Mouse (Mus musculus) embryonic facial prominence, embryonic 15.5 days (tissue): ENCODE data around the gene Mrpl18. TPM values are rescaled to one million over a fixed set of nuclear protein-coding genes. Genes with fewer than 3 reads are reported as not detected.
A peak's percentile ranks its signal among the peaks of the same experiment; 100 is the strongest.
"Not testable (repeated sequence)": the region's sequence is repeated elsewhere in the genome, so short reads cannot be mapped to it uniquely, and the experiment has no call there.

ENCODE experiments used
- ATAC-seq: fragments of 200-750 bp; cut with Nextera tagmentation; 2 replicates; pipeline ENCODE4 v1.8.0; 2017; ENCODE audit warnings: low read depth, moderate TSS enrichment; ENCODE audit not compliant: insufficient number of reproducible peaks, low FRiP score, low TSS enrichment
- H3K27ac ChIP-seq: fragments of 300-500 bp; sonication (generic); replicated peaks from 2 replicates; pipeline ENCODE4 v1.5.1; 2015; ENCODE audit warnings: mild to moderate bottlenecking, inconsistent platforms
- H3K27me3 ChIP-seq: fragments of 300-500 bp; sonication (generic); 2 replicates; pipeline ENCODE4 v1.6.1; 2015; ENCODE audit warnings: inconsistent platforms
- H3K36me3 ChIP-seq: fragments of 300-500 bp; sonication (generic); 2 replicates; pipeline ENCODE4 v1.6.1; 2015; ENCODE audit warnings: mild to moderate bottlenecking, inconsistent platforms
- H3K4me1 ChIP-seq: fragments of 300-500 bp; sonication (generic); 2 replicates; pipeline ENCODE4 v1.6.1; 2015; ENCODE audit warnings: inconsistent platforms
- H3K4me2 ChIP-seq: fragments of 300-500 bp; sonication (generic); replicated peaks from 2 replicates; pipeline ENCODE4 v1.6.1; 2015; ENCODE audit warnings: mild to moderate bottlenecking, inconsistent platforms
- H3K4me3 ChIP-seq: fragments of 300-500 bp; sonication (generic); replicated peaks from 2 replicates; pipeline ENCODE4 v1.5.1; 2015; ENCODE audit warnings: mild to moderate bottlenecking, inconsistent platforms
- H3K9ac ChIP-seq: fragments of 300-500 bp; sonication (generic); 2 replicates; pipeline ENCODE4 v1.6.1; 2015; ENCODE audit warnings: inconsistent platforms
- H3K9me3 ChIP-seq: fragments of 300-500 bp; sonication (generic); replicated peaks from 2 replicates; pipeline ENCODE4 v1.6.1; 2016; ENCODE audit warnings: inconsistent platforms
- WGBS: fragments of 180-500 bp; shearing (Covaris S2); methylation state at CpG from one replicate; pipeline ENCODE4 v1.1.7; 2015; 5-methylcytosine and 5-hydroxymethylcytosine counted together
- polyA plus RNA-seq: library from polyadenylated mRNA; unstranded; fragments of >200 nt; fragmentation: Nextera tagmentation; extraction: Ambion mirVana; gene quantifications from 2 replicates; pipeline ENCODE4 v1.2.1, GENCODE M21; 2015

Mrpl18 gene
- polyA plus RNA-seq, result 135 TPM in 2 replicates

GRCm38 (mm10) chr17:12915881-12916583, at the start of gene Mrpl18:
TSS of gene Mrpl18 (minus strand) at chr17:12916345.
- ATAC-seq, result peak; percentile 99
- Histone ChIP-seq H3K4me3 (peak within 1 kb of the TSS; percentile 93), H3K9ac (peak within 1 kb of the TSS; percentile 96), H3K4me2 (peak within 1 kb of the TSS; percentile 83), H3K36me3 (peaks cover 52% of the 10 kb centered on the region), H3K27me3 (no peaks in the 10 kb centered on the region), H3K9me3 (no peaks in the 10 kb centered on the region), H3K4me1 (0 out of 2 replicates have a peak, but pooled peaks cover 3% of the 10 kb centered on the region), H3K27ac (peak within 1 kb of the TSS; percentile 91)
- WGBS, result under 1% methylated on average over 56 of the region's 56 CpGs

DNA sequence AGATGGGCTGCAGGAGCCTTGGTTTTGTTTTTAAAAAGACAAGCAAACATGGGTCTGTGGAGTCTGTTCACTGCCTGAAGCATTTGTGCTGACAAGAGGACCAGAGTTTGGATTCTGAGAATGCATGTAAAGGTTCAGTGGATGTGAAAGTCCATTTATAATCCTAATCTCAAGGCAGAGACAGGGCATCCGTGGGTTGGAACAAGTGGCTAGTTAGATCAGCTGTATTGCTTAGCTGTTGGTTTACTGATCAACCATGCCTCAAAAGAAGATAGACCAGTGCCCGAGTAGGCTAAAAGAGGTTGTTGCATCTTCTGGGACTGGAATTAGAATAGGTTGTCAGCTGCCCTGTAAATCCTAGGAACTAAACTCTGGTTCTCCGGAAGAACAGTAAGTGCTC, 47.3 kb upstream of the Mrpl18 start:
- Histone ChIP-seq H3K4me3 (no peak overlapping the region), H3K27ac (0 out of 2 replicates have a peak overlapping the region, but pooled peaks have one; percentile 39), H3K4me1 (peaks cover 9% of the 10 kb centered on the region; the same call in 1 of the 2 replicates), H3K9ac (no peak overlapping the region), H3K9me3 (no peaks in the 10 kb centered on the region), H3K36me3 (peaks cover 22% of the 10 kb centered on the region), H3K27me3 (no peaks in the 10 kb centered on the region), H3K4me2 (no peak overlapping the region)
- WGBS, result 80% methylated on average over 3 of the region's 3 CpGs
- ATAC-seq, result no peak

DNA sequence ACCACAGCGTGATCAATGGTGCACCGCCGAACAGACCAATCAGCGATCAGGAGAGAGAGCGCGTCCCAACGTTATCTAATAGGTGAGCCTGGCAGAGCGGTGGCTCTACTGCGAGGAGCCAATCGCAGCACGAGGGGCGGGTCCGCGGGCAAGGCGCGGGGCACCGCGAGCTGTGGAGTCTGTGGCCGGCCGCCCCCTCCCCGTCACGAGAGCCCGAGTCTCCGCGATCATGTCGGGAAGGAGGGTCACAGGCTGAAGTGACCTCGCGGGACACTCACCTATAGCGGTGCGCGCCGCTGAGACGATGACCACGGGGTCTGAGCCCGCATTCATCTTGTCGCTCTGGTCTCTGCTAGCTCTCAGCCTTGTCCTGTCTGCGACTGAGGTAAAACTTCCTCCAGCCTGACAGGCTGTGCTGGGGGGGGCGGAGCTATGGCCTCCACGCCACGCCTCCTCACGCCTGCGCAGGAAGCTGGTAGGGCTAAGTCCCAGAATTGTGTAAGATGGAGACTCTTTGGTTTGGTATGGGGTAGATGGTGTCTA, 44.3 kb upstream of the Mrpl18 start, which contains the start of gene Acat2:
Gene Acat2 (minus strand): TSS at position 417 of the 543 bp plus-strand sequence.
- Histone ChIP-seq H3K4me1 (peaks cover 9% of the 10 kb centered on the region; the same call in 1 of the 2 replicates), H3K9ac (peak within 1 kb of the TSS; percentile 47), H3K36me3 (peaks cover 21% of the 10 kb centered on the region; the same call in 1 of the 2 replicates), H3K4me2 (peak within 1 kb of the TSS; percentile 79), H3K9me3 (no peaks in the 10 kb centered on the region), H3K27me3 (no peaks in the 10 kb centered on the region), H3K27ac (peak within 1 kb of the TSS; percentile 89), H3K4me3 (peak within 1 kb of the TSS; percentile 81)
- under 1% methylated on average over 42 of the region's 42 CpGs for WGBS
- peak; percentile 98 for ATAC-seq

- not testable (repeated sequence) for H3K4me1 ChIP-seq, H3K4me2 ChIP-seq, H3K9ac ChIP-seq, ATAC-seq, H3K27ac ChIP-seq, H3K9me3 ChIP-seq, H3K27me3 ChIP-seq, H3K4me3 ChIP-seq
- 48% methylated on average over 2 of the region's 2 CpGs for WGBS
- peaks cover 21% of the 10 kb centered on the region; the same call in 1 of the 2 replicates for H3K36me3 ChIP-seq
Measured at GRCm38 (mm10) chr17:12959377-12959776, 43.2 kb upstream of the Mrpl18 start.

DNA sequence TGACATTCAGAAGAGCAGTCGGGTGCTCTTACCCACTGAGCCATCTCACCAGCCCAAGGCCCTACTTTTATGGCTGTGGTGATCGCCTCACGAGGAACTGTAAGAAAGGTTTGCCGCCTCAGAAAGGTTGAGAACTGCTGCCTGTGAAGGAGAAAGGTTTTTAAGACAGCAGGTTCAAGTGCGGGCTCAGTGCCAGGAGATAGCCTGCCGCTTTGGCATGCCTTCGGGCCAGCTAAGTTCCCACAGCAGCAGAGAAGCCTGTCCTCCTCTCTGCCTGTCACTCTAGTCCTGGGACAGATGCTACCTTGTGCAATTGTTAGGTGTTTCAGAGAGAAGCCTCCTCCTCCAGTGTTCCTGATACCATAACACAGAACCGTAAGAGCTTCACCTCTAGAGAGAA, 40.5 kb upstream of the Mrpl18 start:
- ATAC-seq, result no peak
- Histone ChIP-seq H3K4me1 (peaks cover 6% of the 10 kb centered on the region; the same call in 1 of the 2 replicates), H3K4me3 (no peak overlapping the region), H3K27me3 (no peaks in the 10 kb centered on the region), H3K27ac (no peak overlapping the region), H3K4me2 (no peak overlapping the region), H3K9me3 (no peaks in the 10 kb centered on the region), H3K9ac (no peak overlapping the region), H3K36me3 (peaks cover 31% of the 10 kb centered on the region)
- 95% methylated on average over 8 of the region's 8 CpGs for WGBS

DNA sequence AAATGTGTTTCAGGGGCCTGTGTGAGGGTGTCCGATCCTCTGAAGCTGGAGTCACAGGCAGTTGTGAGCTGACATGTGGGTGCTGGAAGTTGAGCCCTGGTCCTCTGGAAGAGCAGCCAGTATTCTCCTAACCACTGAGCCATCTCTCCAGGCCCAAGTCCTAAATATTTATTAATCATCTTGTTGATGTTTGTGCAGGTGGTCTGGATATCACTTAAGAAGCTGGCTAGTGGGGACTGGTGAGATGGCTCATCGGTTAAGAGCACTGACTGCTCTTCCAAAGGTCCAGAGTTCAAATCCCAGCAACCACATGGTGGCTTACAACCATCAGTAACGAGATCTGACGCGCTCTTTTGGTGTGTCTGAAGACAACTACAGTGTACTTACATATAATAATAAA, 33.5 kb upstream of the Mrpl18 start:
- Histone ChIP-seq H3K4me1 (no peaks in the 10 kb centered on the region), H3K36me3 (peaks cover 56% of the 10 kb centered on the region), H3K9ac (no peak overlapping the region), H3K27ac (no peak overlapping the region), H3K4me3 (no peak overlapping the region), H3K4me2 (no peak overlapping the region), H3K9me3 (no peaks in the 10 kb centered on the region), H3K27me3 (no peaks in the 10 kb centered on the region)
- no peak for ATAC-seq
- WGBS, result 92% methylated on average over 5 of the region's 5 CpGs

DNA sequence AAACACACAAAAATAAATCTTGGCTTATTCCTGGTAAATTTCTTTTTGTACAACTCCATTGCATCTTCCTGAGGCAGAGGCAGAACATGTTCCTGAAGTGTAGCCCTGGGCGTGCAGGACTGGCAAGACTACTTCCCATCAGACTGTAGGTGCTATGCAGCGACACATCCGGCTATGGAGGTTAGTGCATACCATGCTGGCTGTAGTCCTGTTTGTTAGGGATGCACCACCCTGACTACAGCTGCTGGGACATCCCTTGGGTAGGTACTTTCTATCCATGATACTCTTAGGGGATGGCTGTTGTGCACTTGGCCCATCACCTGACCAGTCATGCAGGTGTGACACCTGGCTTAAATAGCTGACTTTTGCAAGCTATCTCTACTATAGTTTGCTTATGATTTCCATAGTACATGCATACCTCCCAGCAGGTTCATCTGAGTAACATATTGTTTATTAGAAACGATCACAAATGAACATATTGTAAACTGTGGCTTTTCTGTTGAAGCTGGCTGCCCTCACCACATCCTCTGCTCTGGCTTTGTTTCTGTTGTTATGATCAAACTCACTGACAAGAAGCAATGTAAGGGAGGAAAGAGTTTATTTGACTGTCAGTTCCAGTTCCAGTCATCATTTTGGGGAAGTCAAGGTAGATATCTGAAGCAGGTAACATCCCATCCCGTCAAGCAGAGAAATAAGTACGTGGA, 26.5 kb upstream of the Mrpl18 start:
- H3K27me3 ChIP-seq, result no peaks in the 10 kb centered on the region
- H3K4me1 ChIP-seq, result peaks cover 11% of the 10 kb centered on the region
- 91% methylated on average over 6 of the region's 6 CpGs for WGBS
- no peak overlapping the region for H3K9ac ChIP-seq
- no peaks in the 10 kb centered on the region for H3K9me3 ChIP-seq
- H3K27ac ChIP-seq, result no peak overlapping the region
- no peak for ATAC-seq
- H3K36me3 ChIP-seq, result peaks cover 37% of the 10 kb centered on the region
- H3K4me2 ChIP-seq, result no peak overlapping the region
- H3K4me3 ChIP-seq, result no peak overlapping the region

DNA sequence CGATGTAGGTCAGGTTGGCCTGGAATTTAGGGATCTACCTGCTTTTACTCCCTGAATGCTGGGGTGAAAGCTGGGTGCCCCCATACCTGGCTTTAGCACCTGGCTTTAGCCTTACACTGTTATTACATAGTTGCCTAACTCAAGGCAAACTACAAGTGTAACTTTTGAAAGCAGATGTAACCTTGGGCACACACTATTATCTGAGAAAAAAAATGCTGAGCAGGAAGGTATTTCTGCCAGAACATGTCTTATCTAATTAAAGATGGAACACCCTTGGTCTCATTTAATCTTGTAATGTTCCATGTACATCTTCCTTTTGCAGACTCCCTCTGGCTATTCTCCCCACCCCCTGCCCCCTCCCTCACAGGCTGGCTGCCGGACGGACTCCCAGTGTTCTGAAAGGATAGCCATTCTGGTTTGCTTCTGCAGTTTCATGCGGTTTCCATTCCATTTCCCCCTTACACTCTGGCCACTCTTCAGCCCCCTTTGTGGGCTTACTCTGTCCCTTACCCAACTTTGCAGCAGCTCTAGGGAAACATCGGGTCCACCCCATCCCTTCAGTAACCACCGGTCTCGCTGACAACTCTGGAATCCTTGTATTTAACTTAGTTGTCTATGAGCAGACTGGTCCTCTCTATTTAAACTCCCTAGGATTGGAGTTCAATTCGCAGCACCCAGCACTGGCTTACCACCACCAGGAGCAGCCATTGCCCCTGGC, 25.6 kb upstream of the Mrpl18 start:
- Histone ChIP-seq H3K9me3 (no peaks in the 10 kb centered on the region), H3K27ac (no peak overlapping the region)
- 68% methylated on average over 8 of the region's 8 CpGs for whole genome bisulfite sequencing

GRCm38 (mm10) chr17:12940151-12940805, 24.1 kb upstream of the Mrpl18 start, which contains the start of gene Acat3:
TSS of gene Acat3 (minus strand) at chr17:12940600.
- H3K36me3 ChIP-seq, result peaks cover 23% of the 10 kb centered on the region
- H3K9ac ChIP-seq, result no peak within 1 kb of the TSS
- 9% methylated on average over 27 of the region's 27 CpGs for WGBS
- H3K4me3 ChIP-seq, result peak within 1 kb of the TSS; percentile 35
- H3K27me3 ChIP-seq, result no peaks in the 10 kb centered on the region
- H3K27ac ChIP-seq, result no peak within 1 kb of the TSS
- peaks cover 11% of the 10 kb centered on the region for H3K4me1 ChIP-seq
- peak; percentile 81; the same call in 1 of the 2 replicates for ATAC-seq
- H3K4me2 ChIP-seq, result peak within 1 kb of the TSS; percentile 59
- H3K9me3 ChIP-seq, result no peaks in the 10 kb centered on the region

More for the DNA sequence above, 25.6 kb upstream of the Mrpl18 start:
- Histone ChIP-seq H3K4me2 (no peak overlapping the region), H3K27me3 (no peaks in the 10 kb centered on the region), H3K36me3 (peaks cover 33% of the 10 kb centered on the region), H3K4me1 (peaks cover 11% of the 10 kb centered on the region), H3K9ac (no peak overlapping the region), H3K4me3 (no peak overlapping the region)
- no peak for ATAC-seq

- H3K4me3 ChIP-seq, result peak overlapping the region; percentile 35
- peak overlapping the region; percentile 59 for H3K4me2 ChIP-seq
- peaks cover 17% of the 10 kb centered on the region for H3K36me3 ChIP-seq
- ATAC-seq, result 0 out of 2 replicates have a peak, but pooled peaks have one; percentile 35
- H3K9me3 ChIP-seq, H3K27me3 ChIP-seq, H3K27ac ChIP-seq, H3K9ac ChIP-seq: not testable (repeated sequence)
- WGBS, result 45% methylated on average over 2 of the region's 12 CpGs
- H3K4me1 ChIP-seq, result peaks cover 11% of the 10 kb centered on the region
Measured at GRCm38 (mm10) chr17:12939377-12940148, 23.4 kb upstream of the Mrpl18 start.
